Mouse (Mus musculus) embryo, embryonic 10.5 days (tissue): ENCODE data around the gene Pim1.

Experiments used
- DNase-seq: peaks from one replicate; pipeline ENCODE4 v3.0.0-alpha.2; 2015; ENCODE audit warnings: low spot score

Pim1 gene

DNA sequence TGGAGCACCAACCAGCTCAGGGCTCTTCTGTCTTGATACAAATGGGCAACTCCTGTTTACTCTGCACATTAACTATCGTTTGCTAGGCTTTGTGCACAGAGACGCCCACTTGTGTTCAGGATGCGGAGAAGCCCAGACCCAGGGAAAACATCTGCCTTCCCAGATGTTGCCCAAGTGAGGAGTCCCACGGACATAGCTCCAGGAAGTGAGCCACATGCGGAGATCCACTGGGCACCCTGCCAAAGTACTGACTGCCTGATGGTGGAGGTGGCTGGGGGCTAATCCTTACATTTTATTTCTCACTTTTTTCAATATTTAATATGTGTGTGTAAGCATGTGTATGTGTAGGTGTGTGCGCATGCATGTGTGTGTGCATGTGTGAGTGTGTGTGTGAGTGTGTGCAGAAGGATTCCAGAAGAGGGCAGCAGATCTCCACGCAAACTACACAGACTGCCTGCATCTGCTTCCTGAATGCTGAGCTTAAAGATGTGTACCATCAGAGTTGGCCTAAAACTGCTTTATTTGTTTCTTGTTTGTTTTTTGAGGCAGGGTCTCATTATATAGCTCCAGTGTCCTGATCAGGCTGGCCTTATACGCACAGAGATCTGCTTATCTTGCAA, 38.1 kb downstream of the Pim1 start:
- peak; percentile 17 for DNase-seq

DNA sequence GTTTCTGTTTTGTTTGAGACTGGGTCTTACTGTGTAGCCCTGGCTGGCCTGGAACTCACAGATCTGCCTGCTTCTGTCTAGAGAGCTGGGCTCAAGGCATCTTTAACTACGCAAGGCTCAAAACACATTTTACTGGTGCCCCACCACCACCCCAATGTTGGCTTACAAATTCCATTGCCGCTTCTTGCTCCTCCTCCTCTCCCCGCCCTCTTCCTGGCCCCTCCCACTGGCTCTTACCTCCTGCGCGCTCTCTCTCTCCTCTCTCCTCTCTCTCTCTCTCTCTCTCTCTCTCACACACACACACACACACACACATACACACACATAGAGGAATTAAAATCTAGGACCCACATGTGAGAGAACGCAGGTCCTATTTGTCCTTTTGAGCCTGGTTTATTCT, 40.0 kb downstream of the Pim1 start:
- DNase-seq = no peak

DNA sequence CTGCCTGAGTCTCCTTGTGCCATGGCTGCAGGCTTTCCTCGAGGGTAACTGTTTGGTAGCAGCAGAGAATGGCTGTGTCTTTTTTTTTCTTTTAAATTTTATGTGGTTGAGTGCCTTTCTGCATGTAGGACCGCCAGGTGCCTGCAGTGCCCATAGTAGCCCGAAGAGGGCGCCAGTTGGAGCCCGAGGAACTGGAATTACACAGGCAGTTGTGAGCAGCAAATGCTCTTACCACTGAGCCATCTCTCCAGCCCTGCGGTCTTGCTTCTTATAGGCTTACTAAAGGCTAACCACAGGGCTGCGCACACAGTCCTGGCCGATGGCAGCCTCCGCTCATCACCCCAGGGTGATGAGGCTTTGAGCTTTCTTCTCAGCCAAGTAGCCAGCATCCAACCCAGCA, 40.7 kb downstream of the Pim1 start:
- DNase-seq = no peak

DNA sequence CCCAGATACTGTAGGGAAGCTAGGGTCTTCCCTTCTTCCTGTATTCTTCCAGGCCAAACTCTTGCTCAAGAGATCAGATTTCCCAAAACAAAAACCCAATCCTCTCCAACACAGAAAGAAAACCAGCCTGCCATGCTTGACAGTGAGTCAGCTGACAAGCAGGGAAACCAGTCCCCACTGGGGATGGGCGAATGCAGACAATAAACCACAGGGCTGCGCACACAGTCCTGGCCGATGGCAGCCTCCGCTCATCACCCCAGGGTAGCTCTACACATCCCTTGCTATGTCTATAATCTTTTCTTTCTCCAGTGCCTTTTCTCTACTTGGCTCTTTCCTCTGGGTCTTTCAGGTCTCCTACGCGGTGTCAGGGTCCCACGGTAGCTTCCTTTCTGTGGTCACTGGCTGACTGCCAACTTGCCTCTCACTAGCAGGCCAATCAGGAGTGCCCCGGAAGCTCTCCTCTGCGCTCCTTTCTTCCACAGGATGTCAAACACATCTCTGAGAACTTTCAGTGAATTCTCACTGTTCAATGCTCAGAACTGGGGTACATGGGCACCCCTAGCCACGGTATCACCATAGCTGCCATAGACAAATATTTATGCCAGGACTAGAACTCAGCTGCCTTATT, 41.3 kb downstream of the Pim1 start:
- DNase-seq = no peak

DNA sequence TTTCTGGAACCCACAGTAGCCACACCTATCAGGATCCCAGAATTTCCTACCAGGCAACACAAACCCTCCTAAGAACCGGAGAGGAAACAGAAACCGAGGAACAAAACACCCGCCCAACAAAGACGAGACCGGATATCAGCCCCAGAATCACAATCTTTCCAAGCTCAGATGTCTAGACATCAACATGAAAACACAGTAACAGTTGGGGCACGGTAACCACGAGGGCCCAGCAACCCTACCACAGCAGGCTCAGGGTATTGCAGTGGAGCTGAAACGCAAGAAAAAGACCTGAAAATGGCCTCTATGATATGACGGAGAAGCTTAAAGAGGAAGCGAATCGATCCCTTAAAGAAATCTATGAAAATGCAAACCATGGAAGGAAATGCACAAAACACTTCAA, 43.3 kb downstream of the Pim1 start:
- no peak for DNase-seq

DNA sequence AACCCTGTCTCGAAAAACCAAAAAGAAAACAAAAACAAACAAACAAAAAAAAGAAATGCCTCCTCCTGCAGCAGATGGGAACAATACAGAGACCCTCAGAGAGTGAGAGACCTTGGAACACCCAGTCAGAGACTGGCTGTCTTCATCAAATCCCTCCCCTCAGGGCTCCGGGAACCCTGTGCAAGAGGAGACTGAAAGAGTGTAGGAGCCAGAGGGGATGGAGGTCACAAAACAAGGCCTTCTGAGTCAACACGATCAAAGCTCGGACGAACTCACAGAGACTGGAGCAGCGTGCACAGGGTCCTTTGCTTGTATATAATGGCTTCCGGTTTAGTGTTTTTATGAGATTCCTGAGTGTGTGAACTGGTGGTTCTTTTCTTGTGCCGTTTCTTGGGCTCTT, 49.9 kb downstream of the Pim1 start:
- DNase-seq = no peak

DNA sequence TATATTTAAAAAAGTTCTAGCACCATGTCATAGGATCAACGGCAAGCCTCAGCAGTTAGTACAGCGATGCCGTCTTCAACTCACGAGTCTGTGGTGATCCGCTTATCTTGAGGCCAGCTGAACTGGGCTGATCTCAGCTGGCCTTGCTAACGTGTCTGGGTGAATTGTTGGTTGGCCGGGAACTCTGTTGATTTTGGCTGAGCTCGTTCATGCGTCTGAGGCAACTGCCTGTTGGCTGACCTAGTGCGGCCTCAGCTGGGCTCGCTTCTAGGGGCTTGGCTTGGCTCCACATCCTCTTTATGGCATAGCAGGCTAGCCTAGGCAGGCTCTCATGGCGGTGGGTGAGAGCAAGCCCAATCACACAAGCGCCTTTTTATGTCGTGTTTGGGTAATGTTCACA, 50.9 kb downstream of the Pim1 start:
- DNase-seq = no peak

DNA sequence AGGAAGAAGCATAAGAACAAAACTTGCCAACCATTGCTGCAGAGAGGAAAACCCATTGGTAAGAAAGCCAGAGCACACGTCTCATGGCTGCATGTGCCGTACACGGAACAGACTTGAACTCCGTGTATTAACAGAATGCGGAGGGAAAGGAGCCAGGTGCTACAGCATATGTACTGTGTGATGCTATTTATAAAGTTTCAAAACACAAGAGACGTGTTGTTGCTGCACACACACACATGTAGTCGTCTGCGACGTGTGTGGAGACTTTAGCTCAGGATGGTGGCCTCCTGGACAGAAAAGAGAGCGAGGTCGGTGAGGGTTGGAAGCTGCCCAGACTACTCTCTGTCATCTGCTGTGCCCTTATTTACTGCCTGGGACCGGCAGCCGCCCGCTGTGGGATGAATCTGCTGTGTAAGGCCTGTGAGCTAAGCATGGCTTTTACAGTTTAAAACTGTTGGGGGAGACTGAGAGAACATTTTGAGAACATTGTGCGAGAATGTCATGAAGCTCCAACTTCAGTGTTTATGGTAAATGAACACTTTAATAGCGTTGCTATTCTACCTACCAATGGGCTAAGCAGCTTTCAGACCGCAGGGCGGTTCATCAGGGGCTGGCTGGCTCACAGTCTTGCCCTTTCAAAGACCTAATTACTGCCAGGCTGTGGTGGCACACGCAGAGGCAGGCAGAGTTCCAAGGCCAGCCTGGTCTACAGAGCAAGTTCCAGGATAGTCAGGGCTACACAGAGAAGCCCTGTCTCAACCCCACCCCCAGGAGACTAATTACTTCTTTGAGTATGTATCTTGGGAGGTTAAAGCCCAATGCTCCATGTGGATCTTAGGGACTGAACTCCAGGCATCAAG, 52.5 kb downstream of the Pim1 start:
- DNase-seq = no peak

DNA sequence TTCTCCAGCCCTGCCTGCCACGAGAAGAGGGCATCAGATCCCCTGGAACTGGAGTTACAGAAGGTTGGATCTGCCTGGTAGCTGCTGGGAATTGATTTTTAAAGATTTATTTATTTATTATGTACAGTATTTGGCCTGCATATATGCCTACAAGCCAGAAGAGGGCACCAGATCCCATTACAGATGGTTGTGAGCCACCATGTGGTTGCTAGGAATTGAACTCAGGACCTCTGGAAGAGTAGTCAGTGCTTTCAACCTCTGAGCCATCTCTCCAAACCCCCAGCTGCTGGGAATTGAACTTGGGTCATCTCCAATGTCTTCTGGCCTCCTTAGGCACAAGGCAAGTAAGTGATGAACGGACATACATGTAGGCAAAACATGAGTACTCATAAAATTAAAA, 53.5 kb downstream of the Pim1 start:
- no peak for DNase-seq

DNA sequence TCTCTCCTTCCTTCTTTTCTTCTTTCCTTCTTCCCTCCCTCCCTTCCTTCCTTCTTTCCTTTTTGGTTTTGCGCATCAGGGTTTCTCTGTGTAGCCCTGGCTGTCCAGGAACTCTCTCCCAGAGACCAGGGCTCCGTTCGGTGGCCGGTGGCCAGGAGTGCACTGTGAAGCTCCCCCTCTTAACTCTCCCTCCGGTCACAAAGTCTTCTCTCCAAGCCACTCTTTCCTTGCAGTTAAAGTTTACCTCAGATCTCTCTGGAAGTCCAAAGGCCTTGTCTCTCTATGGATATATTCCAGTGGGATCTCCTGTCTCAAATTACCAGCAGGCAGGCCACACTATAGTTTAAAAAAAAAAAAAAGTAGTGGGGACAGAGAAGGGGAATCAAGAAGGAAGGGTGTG, 54.7 kb downstream of the Pim1 start:
- DNase-seq = no peak
